Mouse (Mus musculus) cortical plate, adult 2 months (tissue): ENCODE data around the gene Cacna1c.

Source experiments
- CTCF ChIP-seq: fragments of 200-500 bp; IDR thresholded peaks from 2 replicates; pipeline ENCODE4 v1.5.1; 2011; ENCODE audit warnings: mild to moderate bottlenecking, control low read depth, low read length; ENCODE audit not compliant: insufficient read depth; ENCODE audit errors: extremely low read depth
- POLR2A ChIP-seq: fragments of 200-500 bp; IDR thresholded peaks from 2 replicates; pipeline ENCODE4 v1.6.1; 2011; ENCODE audit warnings: mild to moderate bottlenecking, low read length, control low read depth; ENCODE audit not compliant: insufficient read depth; ENCODE audit errors: extremely low read depth

- TF ChIP-seq POLR2A (no peak), CTCF (no peak)
Observed at GRCm38 (mm10) chr6:118776459-118776858, 419.8 kb downstream of the Cacna1c start.
